Mouse (Mus musculus): ENCODE results near the gene Rxfp4.

DNA sequence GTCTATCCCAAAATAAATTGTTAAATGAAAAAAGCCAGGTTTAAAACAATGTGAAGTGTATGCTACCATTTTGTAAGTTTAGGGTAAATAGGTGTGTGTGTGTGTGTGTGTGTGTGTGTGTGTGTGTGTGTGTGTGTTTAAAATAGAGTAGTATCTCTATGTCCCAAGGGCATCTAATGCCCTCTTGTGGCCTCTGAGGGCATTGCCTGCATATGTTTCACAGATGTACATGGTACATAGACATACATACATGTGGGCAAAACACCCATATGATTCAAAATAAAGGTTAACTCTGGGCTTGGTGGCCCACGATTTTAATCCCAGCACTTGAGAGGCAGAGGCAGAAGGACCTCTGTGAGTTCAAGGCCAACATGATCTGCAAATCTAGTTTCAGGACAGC, 12.3 kb downstream of the Rxfp4 start:
- TF ChIP-seq GATA1 (IDR thresholded peaks at IDR 0.05; ENCODE audit: low read length) (no peak), TAL1 (IDR thresholded peaks at IDR 0.05; ENCODE audit: low read length) (no peak)

Data from erythroblast, embryonic 14.5 days (primary cell).